Mouse (Mus musculus) megakaryocyte, embryonic 14.5 days (primary cell): ENCODE data around the gene Fbxl13.

Source experiments
- FLI1 ChIP-seq: IDR thresholded peaks from 2 replicates; pipeline ENCODE4 v1.6.1; 2012; ENCODE audit warnings: low read length, inconsistent platforms, mixed read lengths
- GATA1 ChIP-seq: IDR thresholded peaks from 3 replicates; pipeline ENCODE4 v1.6.1; 2012; ENCODE audit warnings: mixed read lengths, low read length, inconsistent platforms, borderline replicate concordance

GRCm38 (mm10) chr5:21567784-21568183 is 77.7 kb downstream of the Fbxl13 start:
- TF ChIP-seq GATA1 (no peak), FLI1 (no peak)
